Mouse (Mus musculus): ENCODE measurements around the gene Asb15.

Asb15 gene

GRCm38 (mm10) chr6:24564886-24565285 is 36.9 kb downstream of the Asb15 start:
- CTCF ChIA-PET, result no interaction called here

GRCm38 (mm10) chr6:24568963-24569362 is 41.0 kb downstream of the Asb15 start:
- CTCF ChIA-PET, result no interaction called here

GRCm38 (mm10) chr6:24569711-24570110 is 41.8 kb downstream of the Asb15 start:
- CTCF ChIA-PET, result no interaction called here

- CTCF ChIA-PET, result no interaction called here
These were observed 42.3 kb downstream of the Asb15 start for GRCm38 (mm10) chr6:24570278-24570677.

DNA sequence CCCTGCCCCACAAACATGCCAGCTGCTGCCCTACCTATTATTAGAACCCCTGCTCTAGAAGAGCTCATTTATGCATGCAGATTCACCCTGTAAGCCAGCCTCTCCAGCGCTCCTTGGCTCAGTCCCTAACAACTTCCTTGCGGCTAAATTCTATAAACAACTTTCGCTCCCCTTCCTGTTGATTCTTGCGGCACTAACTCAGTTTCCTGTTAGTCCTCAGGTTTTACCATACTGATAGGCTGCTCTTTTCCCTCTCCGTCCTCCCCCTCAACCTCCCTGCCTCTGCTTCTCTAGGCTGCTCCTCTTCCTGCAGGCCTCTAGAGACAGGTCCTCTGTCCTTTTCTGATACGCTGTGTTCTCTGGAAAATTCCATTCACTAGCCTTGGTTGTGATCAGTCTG is 43.2 kb downstream of the Asb15 start:
- CTCF ChIA-PET, result no interaction called here

DNA sequence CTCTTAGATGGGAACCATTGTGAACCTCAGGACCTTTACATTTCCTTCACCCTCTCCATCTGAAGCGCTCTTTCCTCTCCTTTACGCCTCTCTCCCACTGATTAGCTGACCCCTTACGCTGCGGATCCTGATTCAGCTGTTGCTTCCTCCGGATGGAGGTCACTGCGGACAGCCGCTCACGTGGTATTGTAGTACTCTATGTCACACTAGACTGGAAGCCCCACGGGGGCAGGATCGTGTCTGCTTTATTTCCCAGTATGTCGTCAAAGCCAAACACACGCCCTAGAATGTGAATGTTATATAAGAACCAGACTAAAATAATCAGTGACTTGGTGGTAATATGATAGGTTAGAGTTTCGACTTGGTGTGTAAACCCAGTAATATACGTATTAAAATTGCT is 44.5 kb downstream of the Asb15 start:
- CTCF ChIA-PET, result no interaction called here

GRCm38 (mm10) chr6:24573319-24573718 is 45.4 kb downstream of the Asb15 start:
- CTCF ChIA-PET, result interaction anchor here (0.6 kb wide), 1 partner anchor 12 kb away, joined by 13 read pairs; no protein-coding TSS in a partner anchor

DNA sequence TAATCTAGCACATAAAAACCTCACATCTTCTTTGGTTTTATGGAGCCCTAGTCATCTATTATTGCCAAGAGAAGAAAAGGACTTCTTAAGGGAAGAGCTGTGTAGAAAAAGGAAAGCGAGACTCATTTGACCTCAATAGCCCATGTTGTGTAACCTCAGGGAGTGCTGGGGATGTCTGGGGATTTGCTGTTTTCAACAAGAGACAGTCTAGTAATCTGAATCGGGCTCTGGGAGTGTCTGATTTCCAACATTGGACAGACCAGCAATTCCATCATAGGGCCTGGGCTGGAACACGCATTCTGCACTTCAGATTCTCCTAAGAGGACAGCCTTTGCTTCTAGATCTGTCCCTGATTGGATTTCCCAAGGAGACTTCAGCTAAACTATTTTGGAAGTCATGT is 55.5 kb downstream of the Asb15 start:
- CTCF ChIA-PET, result no interaction called here

- CTCF ChIA-PET, result no interaction called here
These were observed 57.7 kb downstream of the Asb15 start for GRCm38 (mm10) chr6:24585431-24586310.

GRCm38 (mm10) chr6:24586885-24587284 is 58.9 kb downstream of the Asb15 start:
- CTCF ChIA-PET, result no interaction called here

DNA sequence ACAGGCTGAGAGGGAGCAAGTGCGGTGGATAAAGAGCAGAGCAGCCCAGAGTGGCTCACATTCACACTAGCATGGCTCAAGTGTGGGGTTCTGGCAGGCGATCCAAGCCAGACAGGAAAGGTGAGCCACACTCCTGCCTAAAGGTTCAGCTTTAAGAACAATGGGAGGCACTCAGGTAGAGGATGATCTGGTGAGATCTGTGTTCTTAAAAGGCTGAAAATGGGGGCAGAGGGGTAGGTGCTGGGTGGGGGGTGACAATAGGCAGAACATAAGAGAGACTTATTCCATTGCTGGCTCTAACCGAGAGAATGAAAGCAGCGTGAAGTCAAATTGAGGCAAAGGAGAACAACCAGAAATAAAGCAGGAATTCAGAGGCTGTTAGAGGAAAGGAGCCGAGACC is 62.3 kb downstream of the Asb15 start:
- CTCF ChIA-PET, result no interaction called here

DNA sequence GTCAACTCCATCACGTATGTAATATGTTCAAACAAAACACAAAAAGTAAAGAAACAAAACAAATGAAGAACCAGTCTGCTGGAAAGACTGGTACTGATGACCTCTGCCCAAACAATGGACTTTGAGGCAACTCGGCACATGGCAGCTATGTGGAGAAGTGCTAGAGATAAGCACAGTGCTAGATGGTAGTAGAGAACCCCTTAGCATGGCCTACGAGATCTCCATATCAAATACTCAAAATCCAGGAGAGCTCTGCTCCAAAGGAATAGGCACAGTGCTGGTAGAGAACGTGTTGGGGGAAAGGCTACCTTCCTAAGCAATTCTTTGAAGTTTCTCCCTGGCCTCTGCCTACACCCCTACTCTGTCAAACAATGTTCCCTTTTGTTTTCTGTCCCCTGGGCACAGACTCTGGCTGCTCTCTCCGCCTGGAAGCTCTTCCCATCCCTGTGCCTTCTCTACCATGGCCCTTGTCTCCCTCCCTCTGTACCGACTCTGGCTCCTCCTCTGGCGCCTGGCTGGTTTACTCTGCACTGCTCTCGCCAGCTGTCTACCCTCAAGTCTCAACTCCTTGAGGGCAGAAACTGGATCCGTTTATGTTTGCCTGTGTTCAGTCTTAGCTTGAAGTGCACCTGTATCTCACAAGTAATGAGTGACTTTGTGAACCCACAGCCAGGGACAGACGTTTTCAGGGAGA is 63.7 kb downstream of the Asb15 start:
- CTCF ChIA-PET, result no interaction called here

GRCm38 (mm10) chr6:24597500-24597899 is 69.6 kb downstream of the Asb15 start, which contains the start of gene Lmod2:
Gene Lmod2 (plus strand): TSS chr6:24597762.
- CTCF ChIA-PET, result no interaction called here

- CTCF ChIA-PET, result no interaction called here
These were observed 71.2 kb downstream of the Asb15 start for GRCm38 (mm10) chr6:24599179-24599578.

DNA sequence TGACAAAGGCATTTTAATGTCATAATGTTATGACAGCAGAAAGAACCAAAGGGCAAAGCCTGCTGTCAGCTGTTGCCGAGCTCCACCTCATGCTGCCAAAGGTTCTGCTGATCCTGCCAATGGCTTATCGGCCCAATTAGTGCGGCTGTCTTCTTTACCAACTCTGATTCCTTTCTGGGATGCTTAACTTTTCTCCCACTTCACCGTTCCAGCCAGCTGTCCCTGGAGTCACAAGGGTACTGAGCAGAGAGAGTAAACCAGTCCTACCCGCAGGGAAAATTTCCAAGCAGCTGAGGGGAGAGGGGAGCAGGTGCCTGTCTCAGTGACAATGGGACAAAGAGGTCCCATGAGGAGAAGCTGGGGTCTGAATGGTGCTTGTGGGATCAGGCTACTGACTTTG is 71.7 kb downstream of the Asb15 start:
- CTCF ChIA-PET, result no interaction called here

DNA sequence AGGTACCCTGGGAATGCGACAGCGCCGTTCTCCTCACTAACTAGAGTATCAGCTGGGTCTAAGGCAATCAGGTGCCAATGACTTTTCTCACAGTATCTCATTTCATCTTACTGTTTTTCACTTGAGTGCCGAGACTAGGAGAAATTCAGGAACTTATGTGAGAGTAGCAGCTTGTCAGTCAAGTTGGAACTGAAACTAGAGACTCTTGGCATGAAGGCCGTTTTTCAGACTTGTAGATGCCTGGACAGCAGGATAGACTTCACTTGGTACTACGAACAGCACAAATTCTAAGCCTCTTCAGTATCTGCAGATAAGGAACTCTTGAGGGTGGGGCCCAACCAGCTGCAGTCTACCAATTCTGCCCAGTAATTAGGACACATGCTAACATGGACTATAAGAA is 72.2 kb downstream of the Asb15 start:
- CTCF ChIA-PET, result no interaction called here

DNA sequence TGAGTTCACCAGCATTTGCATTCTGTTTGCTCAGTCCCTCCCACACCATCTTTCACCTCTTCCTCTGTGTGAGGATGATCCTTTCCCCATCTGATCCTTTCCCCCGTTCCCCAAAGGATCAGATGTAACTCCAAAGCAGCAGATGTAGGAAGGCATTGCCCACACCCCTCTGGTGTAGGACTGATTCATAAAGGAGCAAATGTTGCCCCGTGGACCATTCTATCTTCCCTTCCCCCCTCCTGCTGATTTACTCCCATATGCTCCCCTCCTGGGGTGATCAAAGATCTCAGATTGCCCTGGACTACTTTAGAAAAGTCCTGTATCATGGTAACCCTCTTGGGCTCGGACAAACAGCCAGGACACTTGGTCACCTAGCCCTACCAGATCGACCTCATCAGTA is 72.8 kb downstream of the Asb15 start:
- CTCF ChIA-PET, result no interaction called here

- CTCF ChIA-PET, result no interaction called here
These were observed 73.7 kb downstream of the Asb15 start for GRCm38 (mm10) chr6:24601668-24602067.

DNA sequence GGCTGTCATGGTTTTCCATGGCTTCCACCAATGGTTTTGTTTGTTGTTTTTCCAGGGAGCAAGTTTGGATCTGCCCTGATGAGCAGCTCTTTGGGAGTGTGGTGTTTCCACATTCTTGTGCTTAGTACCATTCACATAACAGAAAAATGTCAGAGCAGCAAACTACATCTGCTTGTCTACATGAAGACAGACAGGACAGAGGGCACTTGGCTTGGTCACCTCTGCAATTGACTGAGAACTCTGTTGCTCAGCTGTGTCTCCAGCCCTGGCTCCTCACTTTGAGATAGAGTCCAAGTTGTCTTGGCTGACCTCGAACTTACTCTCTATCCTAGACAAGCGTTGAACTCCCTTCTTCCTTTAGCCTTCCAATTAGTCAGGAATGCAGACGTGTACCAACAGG is 74.4 kb downstream of the Asb15 start:
- CTCF ChIA-PET, result no interaction called here

DNA sequence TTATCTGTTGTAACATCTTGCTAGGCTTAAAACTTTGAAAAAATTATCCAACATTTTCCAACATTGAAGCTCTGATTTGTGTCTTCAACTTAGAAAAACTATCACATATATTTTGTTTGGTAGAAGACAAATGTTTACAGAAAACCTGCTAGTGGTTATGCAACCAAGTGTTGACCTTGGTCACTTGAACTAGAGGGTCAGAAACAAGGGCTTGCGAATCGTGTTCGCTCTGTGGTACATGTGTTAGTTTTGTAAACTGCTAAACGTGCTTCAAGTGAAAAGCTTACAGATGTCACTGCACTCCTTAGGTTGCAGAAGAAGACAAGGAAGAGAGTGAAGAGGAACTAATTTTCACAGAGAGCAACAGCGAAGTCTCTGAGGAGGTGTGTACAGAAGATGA is 75.0 kb downstream of the Asb15 start:
- CTCF ChIA-PET, result no interaction called here

GRCm38 (mm10) chr6:24604289-24604688 is 76.3 kb downstream of the Asb15 start:
- CTCF ChIA-PET, result no interaction called here

- CTCF ChIA-PET, result no interaction called here
These were observed 77.7 kb downstream of the Asb15 start for GRCm38 (mm10) chr6:24605631-24606030.

GRCm38 (mm10) chr6:24606512-24606911 is 78.6 kb downstream of the Asb15 start:
- CTCF ChIA-PET, result no interaction called here

DNA sequence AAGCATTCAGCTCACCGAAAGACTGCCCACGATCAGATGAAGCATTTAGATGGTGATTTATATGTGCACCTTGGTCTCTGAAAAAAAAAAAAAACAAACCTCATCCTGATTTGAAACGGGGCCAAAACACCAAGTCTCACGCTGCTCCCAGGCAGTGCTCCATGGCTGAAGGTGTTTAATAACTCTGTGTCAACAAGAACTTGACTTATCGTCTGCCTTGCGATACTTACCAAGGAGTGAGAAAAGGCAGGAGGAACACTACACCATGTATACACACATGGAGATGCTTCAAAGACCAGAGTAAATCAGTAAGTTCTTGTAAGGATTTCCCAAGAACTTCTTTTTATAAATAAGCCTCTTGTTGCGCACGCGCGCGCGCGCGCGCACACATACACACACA is 79.6 kb downstream of the Asb15 start:
- CTCF ChIA-PET, result no interaction called here
